Mouse (Mus musculus): ENCODE data around the gene Prf1.

DNA sequence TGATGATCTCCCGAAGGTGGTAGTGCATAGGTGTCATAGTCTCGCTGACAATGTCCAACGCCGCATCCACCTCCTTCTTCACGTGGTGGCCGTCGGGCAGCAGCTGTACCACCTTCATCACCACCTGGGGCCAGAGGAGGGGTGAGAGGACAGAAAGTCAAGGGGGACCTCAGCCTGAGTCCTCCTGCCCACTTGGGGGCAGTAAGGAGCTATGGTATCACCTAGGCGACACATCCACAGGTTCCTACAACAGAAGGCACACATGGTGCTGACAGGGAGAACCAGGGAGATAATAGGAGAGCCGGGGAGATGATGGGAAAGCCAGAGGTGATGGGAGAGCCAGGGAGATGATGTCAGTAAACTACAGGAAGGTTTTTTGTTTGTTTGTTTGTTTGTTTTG, 41.6 kb downstream of the Prf1 start:
- TF ChIP-seq CTCF (IDR thresholded peaks at IDR 0.05; ENCODE audit: low read depth) (peak; percentile 30; the same call in 1 of the 2 replicates), EP300 (optimal IDR thresholded peaks at IDR 0.05) (no peak)

All from stomach, postnatal 0 days (tissue).